Mouse (Mus musculus): ENCODE measurements around the gene Arl16. TPM values are rescaled to one million over a fixed set of nuclear protein-coding genes. Genes with fewer than 3 reads are reported as not detected.

Arl16 gene
- total and polyA plus RNA-seq, 3 experiments: 21.4 to 27.2 (median 23.2) TPM

DNA sequence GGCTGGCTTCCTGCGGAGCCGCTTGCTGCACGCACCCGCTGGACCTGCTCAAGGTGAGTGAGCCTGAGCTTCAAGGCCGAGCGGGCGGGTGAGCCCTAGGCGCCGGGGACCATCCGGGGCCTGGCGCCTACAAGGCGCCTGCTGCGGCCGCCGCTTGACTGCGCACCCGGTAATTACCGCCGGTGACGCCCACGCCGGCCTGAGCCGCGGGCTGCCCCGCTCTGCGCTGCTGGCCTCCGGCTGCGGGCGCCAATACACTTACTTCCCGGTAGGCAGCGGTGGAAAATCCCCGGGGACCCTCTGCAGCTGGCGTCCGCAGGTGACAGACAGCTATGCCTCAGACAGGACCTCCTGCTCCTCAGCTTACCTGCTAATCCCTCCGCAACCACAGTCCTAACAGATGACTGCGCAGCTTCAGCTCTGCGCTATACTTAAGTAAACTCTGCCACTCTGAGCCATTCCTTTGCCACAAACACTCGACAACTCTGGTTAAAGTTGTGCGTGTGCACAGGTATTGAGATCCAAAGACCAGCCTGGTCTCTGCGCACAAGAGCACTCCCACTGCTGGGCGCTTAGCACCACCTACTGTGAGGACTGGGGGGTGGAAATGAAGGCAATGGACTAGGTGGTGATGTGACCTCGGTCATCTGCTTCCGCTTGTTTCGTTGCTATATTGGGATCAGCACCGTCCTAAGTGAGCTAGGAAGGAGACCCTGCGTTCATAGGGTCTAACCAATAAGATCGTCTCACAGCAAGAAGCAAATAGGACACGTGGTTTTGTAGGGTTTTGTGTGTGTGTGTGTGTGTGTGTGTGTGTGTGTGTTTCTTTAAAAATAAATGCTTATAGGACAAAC is 24.8 kb upstream of the Arl16 start:
- DNase-seq: peak; percentile 74

DNA sequence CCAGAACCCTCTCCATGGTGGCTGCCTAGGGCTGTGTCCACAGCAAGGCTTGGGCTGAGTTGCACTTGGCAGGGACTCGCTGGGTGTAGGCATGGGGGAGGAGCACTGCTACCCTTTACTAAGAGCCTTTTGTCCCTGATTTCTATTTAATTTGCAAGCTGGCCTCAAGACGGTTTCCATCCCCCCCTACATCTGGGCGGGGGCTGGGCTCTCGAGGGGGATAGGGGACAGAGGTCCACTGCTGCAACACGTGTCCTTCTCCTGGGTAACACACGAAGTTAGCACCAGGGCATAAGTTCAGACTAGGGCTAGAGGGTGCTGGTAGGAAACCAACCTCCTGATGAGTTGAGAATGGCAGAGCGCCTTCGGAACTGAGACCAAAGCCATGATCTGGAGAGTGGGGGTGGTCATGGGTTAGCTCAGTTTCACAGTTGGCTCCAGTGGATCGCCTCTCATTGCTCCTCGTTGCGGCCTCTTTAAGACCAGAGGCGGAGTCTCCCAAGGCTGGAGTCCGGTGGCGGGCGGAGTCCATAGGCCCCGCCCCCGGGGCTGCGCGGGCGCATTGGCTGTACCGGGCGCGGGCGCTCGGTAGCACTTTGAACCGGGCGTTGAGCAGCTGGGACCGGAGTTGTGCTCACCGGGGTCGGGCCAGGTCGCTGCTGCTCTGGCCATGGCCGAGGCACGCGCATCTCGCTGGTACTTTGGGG is 24.1 kb upstream of the Arl16 start, which contains the start of gene Slc25a10:
TSS of gene Slc25a10 (plus strand) at position 524 of the 707 bp plus-strand sequence.
- DNase-seq: peak; percentile 95

DNA sequence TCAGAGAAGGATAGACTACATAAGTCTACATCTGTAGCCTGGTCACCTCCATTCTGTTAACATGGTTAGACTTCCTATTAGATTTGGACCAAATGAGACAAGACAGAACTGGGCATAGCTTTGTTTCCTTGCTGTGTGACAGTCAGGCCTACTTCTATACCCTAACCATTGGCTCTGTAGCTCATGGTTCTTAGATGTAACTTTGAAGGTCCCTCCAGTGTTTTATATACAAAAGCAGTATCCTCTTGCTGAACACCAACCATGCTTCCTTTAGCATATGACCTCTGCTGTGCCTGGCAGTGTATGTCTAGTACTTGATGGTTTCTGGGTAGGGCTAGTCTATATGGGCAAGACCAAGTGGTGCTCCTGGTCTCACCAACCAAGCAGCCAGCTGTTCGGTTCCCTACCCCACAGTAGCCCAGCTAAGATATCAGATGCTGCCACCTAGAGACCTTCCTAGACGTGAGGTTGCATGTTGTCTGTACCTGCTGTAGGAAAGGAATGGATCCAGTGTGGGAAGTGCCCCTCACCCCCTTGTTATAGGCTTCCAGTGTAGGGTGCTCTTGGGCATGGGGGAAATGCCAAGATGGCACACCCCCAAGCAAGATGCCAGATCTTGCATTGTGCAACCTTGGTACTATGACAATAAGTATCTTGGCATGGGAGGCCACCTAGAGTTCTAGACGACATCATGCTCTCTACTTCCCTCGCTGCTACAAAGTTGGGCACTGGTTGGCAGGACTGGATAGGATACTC is 23.1 kb upstream of the Arl16 start:
- peak; percentile 56 for DNase-seq

DNA sequence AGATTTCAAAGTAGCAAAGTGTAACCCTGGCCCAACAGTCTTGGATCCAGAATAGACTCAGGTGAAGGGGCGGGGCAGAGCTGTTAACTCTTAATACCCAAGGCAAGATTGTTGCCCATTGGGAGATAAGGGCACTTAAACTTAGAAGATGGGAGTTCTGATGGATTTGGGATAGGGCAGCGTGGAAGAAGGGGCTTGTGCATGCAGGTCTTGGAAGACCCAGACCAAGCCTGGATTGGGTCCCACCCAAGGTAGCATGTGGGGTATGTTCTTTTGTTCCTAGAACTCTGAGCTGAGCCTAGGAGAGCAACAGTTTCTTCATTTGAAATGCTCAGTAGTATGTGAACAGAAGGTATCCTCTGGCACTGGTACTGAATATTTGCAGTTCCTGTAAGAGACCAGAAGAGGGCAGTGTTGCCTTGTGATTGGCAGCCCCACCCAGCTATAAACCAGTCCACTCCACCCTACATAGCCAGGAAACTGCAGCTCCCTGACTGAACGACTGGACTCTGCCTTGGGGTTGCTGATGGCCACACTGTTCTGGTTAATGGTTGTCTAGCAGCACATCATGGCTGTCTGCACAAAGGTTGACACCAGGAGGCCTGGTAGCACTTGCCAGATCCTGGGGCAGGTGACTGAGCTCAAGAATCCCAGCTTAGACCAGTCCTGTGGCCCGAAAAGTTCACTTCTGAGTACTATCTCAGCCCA is 21.8 kb upstream of the Arl16 start:
- DNase-seq: peak; percentile 78

DNA sequence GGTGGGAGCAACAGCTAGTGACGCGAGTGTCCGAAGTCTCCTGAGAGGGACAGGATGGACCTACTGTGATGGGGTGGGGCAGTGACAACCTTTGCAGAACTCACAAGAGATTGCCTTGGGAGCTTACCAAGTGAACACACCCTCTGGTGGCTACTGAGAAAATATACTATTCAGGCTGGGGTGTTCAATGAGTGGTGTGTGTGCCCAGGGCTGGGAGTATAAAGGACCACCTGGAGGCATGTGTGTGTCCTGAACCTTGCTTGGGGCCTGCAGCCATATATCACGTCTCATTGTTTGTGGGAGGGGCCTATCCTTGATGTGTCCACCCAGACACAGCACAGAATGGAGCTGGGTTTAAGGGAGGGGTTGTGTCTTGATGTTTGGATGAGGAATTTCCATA is 21.1 kb upstream of the Arl16 start:
- DNase-seq: no peak

DNA sequence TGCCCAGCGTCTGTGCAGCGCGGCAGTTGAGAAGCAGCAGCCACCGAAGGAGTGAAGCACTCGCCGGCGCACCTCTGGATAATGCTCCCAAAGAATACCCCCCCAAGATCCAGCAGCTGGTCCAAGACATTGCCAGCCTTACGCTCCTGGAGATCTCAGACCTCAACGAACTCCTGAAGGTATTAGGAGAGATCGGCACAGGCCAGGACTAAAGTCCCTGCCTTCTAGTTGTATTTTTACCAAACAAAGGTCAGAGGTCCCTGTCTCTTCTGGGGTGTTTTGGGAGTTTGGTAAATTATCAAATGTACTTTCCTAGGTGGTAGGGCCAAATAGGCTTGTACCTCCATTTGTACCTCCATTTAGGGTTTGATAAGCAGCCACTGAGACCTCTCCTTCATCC is 17.8 kb upstream of the Arl16 start:
- DNase-seq: no peak

DNA sequence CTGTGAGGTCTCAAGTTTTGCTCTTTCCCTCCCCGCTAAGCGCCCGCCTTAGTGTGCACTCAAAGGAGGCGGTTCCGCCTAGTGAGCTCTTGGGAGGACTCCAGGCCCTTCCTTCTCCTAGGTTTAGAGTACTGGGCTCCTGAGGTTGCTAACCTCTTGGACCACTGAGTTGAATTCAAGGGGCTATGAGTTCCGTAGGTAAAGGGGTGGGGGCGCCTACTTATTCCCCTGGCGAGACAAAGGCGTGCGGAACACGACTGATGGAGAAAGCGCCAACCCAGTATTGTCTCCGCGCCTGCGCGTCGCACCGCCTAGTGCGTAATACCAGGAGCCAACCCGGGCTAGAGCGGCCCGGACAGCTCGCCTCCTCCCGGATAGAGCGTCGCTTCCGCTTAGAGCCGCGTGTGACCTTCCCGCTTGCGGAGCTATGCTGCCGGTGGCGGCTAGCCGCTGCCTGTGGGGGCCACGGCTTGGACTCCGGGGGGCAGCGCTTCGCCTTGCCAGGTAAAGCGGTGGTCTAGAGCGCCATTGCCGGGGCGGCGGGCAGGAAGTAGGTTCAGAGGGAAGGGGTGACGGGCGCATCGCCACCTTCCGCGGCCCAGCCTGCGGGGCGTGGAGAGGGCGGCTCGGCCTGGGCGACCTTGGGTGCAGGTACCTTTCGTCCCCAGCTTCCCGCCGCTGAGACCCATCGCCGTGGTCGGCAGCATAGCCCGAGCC is 17.0 kb upstream of the Arl16 start, which contains the start of gene Mrpl12:
TSS of gene Mrpl12 (plus strand) at position 349 of the 717 bp plus-strand sequence.
- peak; percentile 94 for DNase-seq

DNA sequence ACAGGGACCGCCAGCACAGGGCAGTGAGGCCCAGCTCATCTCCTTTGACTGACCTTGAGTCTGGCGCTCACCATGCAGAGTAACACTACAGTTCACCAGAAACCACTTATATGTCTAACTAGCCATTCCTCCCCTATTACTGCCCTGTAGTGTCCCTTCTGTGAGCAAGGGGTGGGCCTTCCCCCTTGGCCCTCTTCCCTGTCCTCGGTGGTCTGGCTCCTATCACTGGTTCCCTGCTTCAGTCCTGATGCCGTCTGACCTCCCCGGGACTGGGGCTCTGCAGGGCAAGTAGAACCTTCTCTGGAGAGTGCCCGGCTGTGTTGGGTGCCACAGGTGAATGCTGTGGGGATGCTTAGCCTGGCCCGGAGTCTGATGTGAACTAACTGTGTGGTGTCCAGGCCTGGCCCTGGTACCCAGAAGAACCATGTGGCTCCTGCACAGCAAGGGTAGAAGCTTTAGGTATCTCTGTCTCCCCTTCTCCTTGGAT is 16.1 kb upstream of the Arl16 start:
- DNase-seq: no peak

DNA sequence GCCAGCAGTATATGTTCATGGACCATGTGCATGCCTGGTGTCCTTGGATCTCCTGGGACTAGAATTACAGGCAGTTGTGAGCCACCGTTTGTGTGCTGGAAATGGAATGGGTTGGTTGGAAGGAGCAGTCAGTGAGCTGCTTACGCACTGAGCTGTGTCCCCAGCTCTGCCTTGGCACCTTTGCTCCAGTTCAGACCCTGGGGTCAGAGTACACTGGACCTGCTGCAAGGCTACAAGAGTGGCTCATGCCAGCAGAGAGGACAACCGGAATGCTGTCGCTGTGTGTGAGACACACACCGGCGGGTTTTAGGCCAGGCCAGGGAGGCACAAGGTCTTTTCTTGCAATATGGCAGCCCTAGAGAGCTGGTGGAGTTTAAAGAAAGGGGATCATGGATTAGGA is 4.6 kb upstream of the Arl16 start:
- DNase-seq: no peak

DNA sequence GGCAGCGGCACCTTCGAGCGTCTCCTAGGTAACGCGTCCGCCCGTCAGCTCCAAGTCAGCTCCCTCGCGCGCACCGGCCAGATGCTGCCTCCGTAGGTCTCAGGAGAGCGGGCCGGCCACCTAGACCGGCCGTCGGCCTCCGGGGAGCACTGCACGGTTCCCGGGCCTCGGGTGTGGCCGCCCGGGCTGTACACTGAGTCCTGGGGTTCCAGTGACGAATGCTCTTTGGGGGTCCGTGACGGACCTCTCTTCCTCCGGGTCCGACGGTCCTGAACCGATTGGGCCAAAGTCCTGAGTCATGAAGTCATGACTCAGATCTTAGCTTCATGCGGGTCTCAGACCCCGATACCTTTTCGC is 307 bp upstream of the Arl16 start:
- DNase-seq: no peak

DNA sequence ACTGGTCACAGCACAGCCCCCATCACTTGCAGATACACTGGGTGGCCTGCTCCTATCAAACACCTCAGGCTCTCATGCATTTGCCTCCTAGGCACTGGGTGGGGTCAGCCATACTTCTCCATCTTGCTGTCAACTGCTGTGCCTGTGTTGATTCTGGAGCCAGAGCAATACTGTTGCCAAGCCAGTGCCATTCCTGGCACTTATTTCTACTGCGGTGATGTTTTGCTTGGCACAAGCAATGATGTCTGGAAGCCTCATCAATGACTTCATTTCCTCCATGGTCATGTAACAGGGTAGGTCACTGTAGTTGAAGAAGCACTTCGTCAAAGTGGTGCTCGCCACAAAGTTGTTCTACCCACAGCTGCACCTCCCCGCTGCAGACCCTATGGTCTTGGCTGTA is 1.9 kb downstream of the Arl16 start:
- no peak for DNase-seq

DNA sequence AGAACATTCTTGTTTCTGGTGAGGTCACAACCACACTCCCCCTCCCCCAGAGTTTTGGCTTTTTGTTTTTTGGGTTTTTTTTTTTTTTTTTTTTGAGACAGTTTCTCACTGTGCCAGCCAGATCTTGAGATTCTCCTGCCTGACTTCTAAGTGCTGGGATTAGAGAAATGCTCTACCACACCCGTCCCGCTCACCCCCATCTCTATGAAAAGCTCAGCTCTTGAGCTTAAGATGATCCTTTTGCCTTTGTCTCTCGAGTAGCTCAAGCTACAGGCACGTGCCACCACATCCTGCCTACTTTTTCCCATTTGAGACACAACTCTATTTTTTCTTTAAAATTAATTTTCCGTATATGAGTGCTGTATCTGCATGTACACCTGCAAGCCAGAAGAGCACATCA is 3.0 kb downstream of the Arl16 start:
- no peak for DNase-seq

DNA sequence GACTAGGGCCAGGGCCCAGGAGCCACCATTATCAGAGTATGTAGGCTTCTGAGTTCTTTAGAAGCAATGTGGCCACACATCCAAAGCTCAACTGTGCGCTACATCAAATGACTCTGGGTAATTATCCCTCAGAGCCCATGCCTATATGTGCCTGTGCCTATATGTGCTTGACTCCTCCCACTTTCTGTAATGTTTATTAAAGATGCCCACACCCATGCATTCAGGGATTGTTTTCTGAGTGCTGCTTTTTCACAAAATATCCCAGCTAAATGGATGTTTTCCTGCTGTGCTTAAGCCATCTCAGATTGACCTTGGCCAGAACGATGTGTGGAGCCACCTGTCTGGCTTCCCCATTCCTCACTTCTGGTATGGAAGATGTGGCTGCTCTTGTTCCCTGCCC is 3.9 kb downstream of the Arl16 start:
- no peak for DNase-seq

DNA sequence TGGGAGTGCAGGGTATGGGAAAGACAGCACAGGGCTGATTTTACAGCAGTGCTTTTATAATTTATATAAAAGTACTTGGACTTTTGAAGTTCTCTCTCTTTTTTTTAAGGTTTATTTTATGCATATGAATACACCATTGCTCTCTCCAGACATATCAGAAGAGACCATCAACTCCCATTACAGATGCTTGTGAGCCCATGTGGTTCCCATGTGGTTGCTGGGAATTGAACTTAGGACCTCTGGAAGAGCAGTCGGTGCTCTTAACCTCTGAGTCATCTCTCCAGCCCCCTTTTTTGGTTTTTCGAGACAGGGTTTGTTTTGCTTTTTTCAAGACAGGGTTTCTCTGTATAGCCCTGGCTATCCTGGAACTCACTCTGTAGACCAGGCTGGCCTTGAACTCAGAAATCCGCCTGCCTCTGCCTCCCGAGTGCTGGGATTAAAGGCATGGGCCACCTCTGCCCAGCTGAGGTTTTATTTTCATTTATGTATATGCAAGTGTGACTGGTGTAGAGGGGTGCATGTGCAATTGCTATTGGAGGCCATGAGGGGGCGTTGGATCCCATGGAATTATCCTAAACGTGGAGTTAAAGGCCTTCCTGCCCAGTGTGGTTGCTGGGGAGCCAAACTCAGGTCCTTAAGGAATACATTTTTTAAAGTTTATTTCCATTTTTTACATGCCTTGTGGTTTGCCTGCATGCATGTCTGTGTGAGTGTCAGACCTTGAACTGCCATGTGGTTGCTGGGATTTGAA is 8.4 kb downstream of the Arl16 start:
- DNase-seq: no peak

DNA sequence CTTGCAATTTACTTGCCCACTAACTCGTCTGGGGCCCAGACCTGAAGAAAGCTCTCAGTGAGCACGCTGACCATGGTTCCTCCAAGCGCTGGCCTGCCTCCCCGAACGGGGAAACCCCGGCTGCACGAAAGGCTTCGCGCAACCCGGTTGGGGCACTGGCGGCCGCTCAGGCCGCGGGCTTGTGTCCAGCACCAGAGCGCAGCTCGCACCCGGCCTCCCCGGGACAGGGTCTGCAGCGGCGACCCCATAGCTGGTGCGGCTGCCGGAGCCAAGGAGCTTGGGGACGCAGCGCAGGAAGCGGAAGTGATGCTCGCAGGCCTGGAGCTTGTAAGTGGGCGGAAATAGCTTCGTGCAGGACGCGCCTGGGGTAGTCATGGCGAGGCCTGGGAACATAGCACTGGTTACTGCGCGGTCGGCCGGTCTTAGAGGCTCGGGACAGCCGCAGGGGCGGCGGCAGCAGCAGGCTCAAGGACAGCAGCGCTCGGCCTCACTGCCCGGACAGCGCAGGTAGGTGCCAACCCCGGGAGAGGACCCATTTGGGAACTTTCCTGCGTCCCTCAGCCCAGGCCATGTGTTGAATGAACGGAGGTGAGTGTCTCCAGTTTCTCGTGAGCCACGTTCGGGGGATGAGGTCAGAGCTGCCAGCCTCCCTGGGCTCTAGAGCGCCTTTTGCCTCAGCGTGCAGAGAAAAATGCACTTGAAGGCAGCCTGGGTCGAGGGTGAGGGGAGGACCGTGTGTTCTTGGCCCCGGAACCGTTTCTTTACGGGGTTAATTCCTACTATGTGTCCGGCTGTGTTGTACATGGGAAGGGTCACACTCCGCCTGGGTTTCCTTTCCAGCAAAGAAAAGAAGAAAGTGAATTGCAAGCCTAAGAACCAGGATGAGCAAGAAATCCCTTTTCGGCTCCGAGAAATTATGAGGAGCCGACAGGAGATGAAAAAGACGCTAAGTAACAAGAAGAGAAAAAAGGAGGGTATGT is 9.3 kb downstream of the Arl16 start, which contains the start of the genes Oxld1 and Ccdc137:
TSS of gene Oxld1 (minus strand) at position 297 of the 980 bp plus-strand sequence.
TSS of gene Ccdc137 (plus strand) at position 344 of the 980 bp plus-strand sequence.
- peak; percentile 89 for DNase-seq

DNA sequence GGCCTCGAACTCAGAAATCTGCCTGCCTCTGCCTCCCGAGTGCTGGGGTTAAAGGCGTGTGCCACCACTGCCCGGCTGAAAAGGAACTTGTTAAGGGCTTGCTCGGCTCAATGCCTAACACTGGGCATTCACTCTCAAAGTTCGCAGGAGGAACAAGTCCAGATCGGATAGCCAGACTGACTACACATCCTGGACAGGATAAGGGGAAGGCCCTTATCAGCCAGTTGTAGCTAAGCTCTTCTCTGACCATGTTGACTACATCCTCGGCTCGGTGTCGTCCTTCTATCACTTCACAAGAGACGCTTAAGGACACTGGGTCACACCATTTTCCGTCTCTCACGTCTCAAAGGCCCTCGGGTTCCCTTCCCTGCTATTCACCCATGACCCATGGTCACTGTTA is 10.0 kb downstream of the Arl16 start:
- DNase-seq: no peak

DNA sequence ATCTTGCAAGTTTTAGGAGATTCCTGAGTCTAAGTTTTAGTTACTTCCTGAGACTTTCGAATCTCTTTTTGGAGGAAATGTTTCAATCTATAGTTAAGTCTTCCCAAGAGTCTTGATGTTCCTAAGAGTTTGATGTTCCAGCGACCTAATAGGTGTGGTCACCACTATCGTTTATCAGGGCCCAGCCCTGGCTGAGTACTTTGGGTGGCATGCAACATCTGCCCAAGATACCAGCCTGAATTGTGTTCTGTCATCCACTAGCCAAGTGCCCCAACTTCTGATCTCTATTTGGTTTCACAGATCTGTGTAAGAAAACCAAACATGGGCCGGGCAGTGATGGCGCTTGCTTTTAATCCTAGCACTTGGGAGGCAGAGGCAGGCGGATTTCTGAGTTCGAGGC is 12.0 kb downstream of the Arl16 start:
- no peak for DNase-seq

DNA sequence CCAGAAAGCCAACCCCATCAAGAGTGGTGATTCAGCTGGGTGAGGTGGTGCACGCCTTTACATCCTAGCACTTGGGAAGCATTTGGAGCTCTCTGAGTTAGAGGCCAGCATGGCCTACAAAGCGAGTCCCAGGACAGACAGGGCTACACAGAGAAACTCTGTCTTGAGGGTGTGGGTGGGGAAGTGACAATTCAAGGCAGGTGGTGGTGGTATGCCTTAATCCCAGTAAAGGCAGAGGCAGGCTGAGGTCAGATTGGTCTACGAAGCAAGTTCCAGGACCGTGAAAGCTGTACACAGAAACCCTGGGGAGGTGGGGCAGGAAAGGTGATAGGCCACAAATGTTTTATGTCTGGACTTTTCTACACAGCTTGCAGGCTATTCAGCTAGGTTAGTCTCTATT is 12.4 kb downstream of the Arl16 start:
- DNase-seq: no peak

DNA sequence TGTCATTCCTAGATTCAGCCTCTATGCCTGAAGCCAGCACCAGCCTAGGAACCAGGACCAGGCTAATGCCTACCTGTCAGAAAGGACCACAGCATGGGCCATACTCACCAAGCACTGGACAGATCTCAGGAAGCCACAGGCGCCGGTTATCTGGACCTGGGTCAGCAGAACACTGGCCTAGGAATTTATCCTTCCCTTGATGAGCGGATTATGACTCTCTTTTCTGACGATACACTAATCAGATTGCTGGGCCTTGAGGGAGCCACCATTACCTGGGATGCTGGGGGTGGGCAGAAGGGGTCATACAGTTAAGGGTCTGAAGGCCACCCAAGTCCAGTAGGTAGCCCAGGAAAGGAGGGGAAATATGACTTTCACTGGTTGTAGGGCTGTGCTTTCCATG is 14.1 kb downstream of the Arl16 start, which contains the start of gene Pde6g:
TSS of gene Pde6g (minus strand) at position 195 of the 400 bp plus-strand sequence.
- no peak for DNase-seq
